Mouse (Mus musculus) CH12.LX (cell line): ENCODE measurements around the gene Rita1. TPM values are rescaled to one million over a fixed set of nuclear protein-coding genes. Genes with fewer than 3 reads are reported as not detected.

Experiments
- DNase-seq: peaks from one replicate; pipeline ENCODE4 v3.0.0-alpha.2; 2013; ENCODE audit errors: extremely low read depth
- H3K27ac ChIP-seq: 2 replicates; pipeline ENCODE4 v1.5.1; 2012; ENCODE audit warnings: low read depth, mild to moderate bottlenecking, control low read depth, moderate library complexity; ENCODE audit not compliant: insufficient read depth
- H3K27me3 ChIP-seq: replicated peaks from 2 replicates; pipeline ENCODE3; 2012; ENCODE audit warnings: inconsistent platforms
- H3K36me3 ChIP-seq, 2 experiments: replicated peaks in 1 of 2; 2 replicates each; pipeline versions ENCODE3 to v1.6.1; 2012; ENCODE audit warnings: inconsistent platforms in 1 of 2, low read length in 1 of 2, mild to moderate bottlenecking in 1 of 2, mixed read lengths in 1 of 2, moderate library complexity in 1 of 2; ENCODE audit not compliant: control insufficient read depth in 1 of 2, insufficient read depth in 1 of 2
- H3K4me1 ChIP-seq, 2 experiments: 2 replicates each; pipeline ENCODE4 v1.6.1; 2012; ENCODE audit warnings: inconsistent platforms in 1 of 2, moderate library complexity in 1 of 2; ENCODE audit not compliant: insufficient read depth in 2 of 2, control insufficient read depth in 1 of 2
- H3K4me2 ChIP-seq: 2 replicates; pipeline ENCODE4 v1.6.1; 2012; ENCODE audit warnings: low read depth, mild to moderate bottlenecking, control low read depth; ENCODE audit not compliant: poor library complexity, insufficient read depth, severe bottlenecking
- H3K4me3 ChIP-seq, 3 experiments: fragments of 150-350 bp in 1 of 3; sonication (generic) in 1 of 3; replicated peaks in 1 of 3; 2 replicates each; pipeline versions ENCODE3 to v1.5.1; 2011 to 2012; ENCODE audit warnings: low read depth in 2 of 3, low read length in 2 of 3, mild to moderate bottlenecking in 2 of 3, moderate library complexity in 2 of 3, control low read depth in 1 of 3, improper control_type of control experiment in 1 of 3, inconsistent platforms in 1 of 3, mixed read lengths in 1 of 3; ENCODE audit not compliant: poor library complexity in 1 of 3
- H3K79me2 ChIP-seq: replicated peaks from 2 replicates; pipeline ENCODE4 v1.6.1; 2012; ENCODE audit warnings: mild to moderate bottlenecking, moderate library complexity; ENCODE audit not compliant: control insufficient read depth, poor library complexity, insufficient read depth, severe bottlenecking; ENCODE audit errors: extremely low read depth
- H3K9ac ChIP-seq: 2 replicates; pipeline ENCODE4 v1.6.1; 2012; ENCODE audit warnings: low read depth, mild to moderate bottlenecking, control low read depth, moderate library complexity; ENCODE audit not compliant: insufficient read depth
- H3K9me3 ChIP-seq: replicated peaks from 2 replicates; pipeline ENCODE3; 2012; ENCODE audit warnings: low read length, inconsistent platforms, mixed read lengths
- BHLHE40 ChIP-seq: IDR thresholded peaks from 2 replicates; pipeline ENCODE4 v1.6.1; 2011; ENCODE audit warnings: mild to moderate bottlenecking, low read depth, low read length, improper control_type of control experiment
- CTCF ChIP-seq, 2 experiments: IDR thresholded peaks in 1 of 2; conservative IDR thresholded peaks in 1 of 2; 2 replicates each; pipeline ENCODE4 v1.5.1; 2011 to 2012; ENCODE audit warnings: low read depth in 2 of 2, low read length in 2 of 2, improper control_type of control experiment in 1 of 2, inconsistent platforms in 1 of 2, mild to moderate bottlenecking in 1 of 2, moderate library complexity in 1 of 2
- E2F4 ChIP-seq: IDR thresholded peaks from 2 replicates; pipeline ENCODE4 v1.6.1; 2011; ENCODE audit warnings: low read depth, low read length, improper control_type of control experiment; ENCODE audit not compliant: insufficient replicate concordance
- ELF1 ChIP-seq: IDR thresholded peaks from 2 replicates; pipeline ENCODE4 v1.6.1; 2014; ENCODE audit warnings: low read depth, mild to moderate bottlenecking, inconsistent platforms, low read length, improper control_type of control experiment
- EP300 ChIP-seq: IDR thresholded peaks from 2 replicates; pipeline ENCODE4 v1.6.1; 2011; ENCODE audit warnings: low read length, improper control_type of control experiment
- GABPA ChIP-seq: IDR thresholded peaks from 2 replicates; pipeline ENCODE4 v1.6.1; 2012; ENCODE audit warnings: low read depth, low read length, improper control_type of control experiment, inconsistent platforms; ENCODE audit not compliant: insufficient replicate concordance
- IRF4 ChIP-seq: IDR thresholded peaks from 2 replicates; pipeline ENCODE4 v1.6.1; 2014; ENCODE audit warnings: low read depth, mild to moderate bottlenecking, inconsistent platforms, low read length, improper control_type of control experiment
- JUND ChIP-seq: conservative IDR thresholded peaks from 2 replicates; pipeline ENCODE4 v1.6.1; 2011; ENCODE audit warnings: low read depth, low read length, improper control_type of control experiment
- MAFK ChIP-seq: IDR thresholded peaks from 2 replicates; pipeline ENCODE4 v1.6.1; 2011; ENCODE audit warnings: low read length, improper control_type of control experiment; ENCODE audit not compliant: insufficient replicate concordance
- MAX ChIP-seq: IDR thresholded peaks from 2 replicates; pipeline ENCODE4 v1.6.1; 2011; ENCODE audit warnings: low read length, improper control_type of control experiment
- MEF2A ChIP-seq: IDR thresholded peaks from 2 replicates; pipeline ENCODE4 v1.6.1; 2014; ENCODE audit warnings: low read depth, mild to moderate bottlenecking, inconsistent platforms, low read length, improper control_type of control experiment, borderline replicate concordance
- MYC ChIP-seq: IDR thresholded peaks from 2 replicates; pipeline ENCODE4 v1.6.1; 2011; ENCODE audit warnings: low read depth, mild to moderate bottlenecking, improper control_type of control experiment, low read length
- NRF1 ChIP-seq: IDR thresholded peaks from 2 replicates; pipeline ENCODE4 v1.6.1; 2014; ENCODE audit warnings: low read depth, mild to moderate bottlenecking, inconsistent platforms, low read length, improper control_type of control experiment, moderate library complexity
- POLR2A ChIP-seq: IDR thresholded peaks from 2 replicates; pipeline ENCODE4 v1.6.1; 2011; ENCODE audit warnings: low read depth, mild to moderate bottlenecking, improper control_type of control experiment, low read length
- POLR2AphosphoS2 ChIP-seq: IDR thresholded peaks from 2 replicates; pipeline ENCODE4 v1.6.1; 2011; ENCODE audit warnings: low read depth, low read length, improper control_type of control experiment
- RAD21 ChIP-seq: IDR thresholded peaks from 2 replicates; pipeline ENCODE4 v1.6.1; 2011; ENCODE audit warnings: low read depth, mild to moderate bottlenecking, low read length, improper control_type of control experiment, moderate library complexity
- RCOR1 ChIP-seq: conservative IDR thresholded peaks from 2 replicates; pipeline ENCODE4 v1.6.1; 2012; ENCODE audit warnings: low read depth, mild to moderate bottlenecking, inconsistent platforms, low read length, improper control_type of control experiment
- SIN3A ChIP-seq: IDR thresholded peaks from 2 replicates; pipeline ENCODE4 v1.6.1; 2012; ENCODE audit warnings: low read length, improper control_type of control experiment, inconsistent platforms
- TBP ChIP-seq: conservative IDR thresholded peaks from 2 replicates; pipeline ENCODE4 v1.6.1; 2011; ENCODE audit warnings: low read depth, low read length, improper control_type of control experiment
- UBTF ChIP-seq: IDR thresholded peaks from 2 replicates; pipeline ENCODE4 v1.6.1; 2012; ENCODE audit warnings: low read depth, mild to moderate bottlenecking, inconsistent platforms, low read length, improper control_type of control experiment, moderate library complexity
- USF1 ChIP-seq: IDR thresholded peaks from 2 replicates; pipeline ENCODE4 v1.6.1; 2014; ENCODE audit warnings: low read depth, mild to moderate bottlenecking, inconsistent platforms, low read length, improper control_type of control experiment
- USF2 ChIP-seq: conservative IDR thresholded peaks from 2 replicates; pipeline ENCODE4 v1.6.1; 2011; ENCODE audit warnings: low read depth, low read length, improper control_type of control experiment
- ZC3H11A ChIP-seq: IDR thresholded peaks from 2 replicates; pipeline ENCODE4 v1.6.1; 2012; ENCODE audit warnings: low read depth, mild to moderate bottlenecking, inconsistent platforms, low read length, improper control_type of control experiment
- ZNF384 ChIP-seq: IDR thresholded peaks from 2 replicates; pipeline ENCODE4 v1.6.1; 2012; ENCODE audit warnings: low read depth, low read length, improper control_type of control experiment, inconsistent platforms
- dilution Hi-C: fragments of 300-500 bp; cut with MboI; formaldehyde crosslinking; loops from 2 replicates; pipeline ENCODE4 v1.14.3; 2020; ENCODE audit warnings: low sequenced_read_pairs; ENCODE audit not compliant: extremely low pct_unique_long_range_greater_than_20kb, extremely low pct_ligation_motif_present
- in situ Hi-C: fragments of 300-500 bp; cut with MboI; formaldehyde crosslinking; loops from 3 replicates; pipeline ENCODE4 v1.14.3; 2019; ENCODE audit warnings: low sequenced_read_pairs, low pct_ligation_motif_present, low pct_unique_long_range_greater_than_20kb, mixed read lengths
- polyA plus RNA-seq: library from polyadenylated mRNA; unstranded; fragments of >175 nt; gene quantifications from 2 replicates; pipeline ENCODE4 v1.2.1, GENCODE M21; 2012; ENCODE audit warnings: low read depth; ENCODE audit not compliant: insufficient read length
- total RNA-seq, 2 experiments: library from RNA; depleted of rRNA; stranded (reverse); fragments of 300-350 nt in 1 of 2; fragments of >200 nt in 1 of 2; gene quantifications; 2 replicates each; pipeline ENCODE4 v1.2.3; 2012 to 2014

The Rita1 gene
- total and polyA plus RNA-seq, 3 experiments, result 6.3 to 10.2 (median 7.3) TPM

DNA sequence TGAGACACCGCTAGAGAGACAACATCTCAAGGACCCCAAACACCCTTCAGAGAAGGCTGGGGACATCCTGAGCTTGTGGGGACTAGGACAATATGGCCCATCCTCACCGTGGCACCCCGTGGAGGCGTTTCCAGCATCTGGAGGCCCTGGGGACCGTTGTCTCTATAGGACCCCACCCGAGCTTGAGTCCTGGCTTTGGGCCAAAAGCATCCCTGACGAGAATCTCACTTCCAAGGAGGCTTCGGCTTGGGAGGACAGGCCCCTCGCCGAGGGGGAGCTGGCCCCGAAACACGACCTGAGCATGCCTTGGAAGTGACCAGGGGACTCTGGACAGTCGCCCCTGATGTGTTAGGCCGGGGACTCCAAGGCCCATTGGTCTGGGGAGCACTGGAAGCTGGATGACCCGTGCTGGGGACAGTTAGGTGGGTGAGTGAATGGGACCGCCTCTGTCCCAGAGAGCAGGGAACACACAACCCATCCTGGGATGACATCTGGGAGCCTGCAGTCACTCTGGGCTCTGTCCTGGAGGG, 3.1 kb downstream of the Rita1 start:
- H3K4me2 ChIP-seq, result no peak overlapping the region
- H3K27me3 ChIP-seq, result no peaks in the 10 kb centered on the region
- no peak overlapping the region for H3K27ac ChIP-seq
- in situ Hi-C loops (loop anchor here (5.0 to 25.0 kb wide), 3 partner anchors 92 to 472 kb away; no protein-coding TSS in a partner anchor), dilution Hi-C loops (no loop called here)
- peaks cover 0 to 39% of the 10 kb centered on the region in 2 experiments for H3K36me3 ChIP-seq
- no peak for DNase-seq
- H3K79me2 ChIP-seq, result peaks cover 9% of the 10 kb centered on the region
- H3K9me3 ChIP-seq, result no peaks in the 10 kb centered on the region
- TF ChIP-seq E2F4 (no peak), POLR2A (no peak), ZC3H11A (no peak), SIN3A (no peak), ZNF384 (no peak), GABPA (no peak), USF1 (no peak), MYC (no peak), BHLHE40 (no peak)
- H3K9ac ChIP-seq, result no peak overlapping the region
- peaks cover 3 to 23% of the 10 kb centered on the region in 2 experiments; a peak in 3 of 4 replicates for H3K4me1 ChIP-seq
- H3K4me3 ChIP-seq, result no peak overlapping the region

DNA sequence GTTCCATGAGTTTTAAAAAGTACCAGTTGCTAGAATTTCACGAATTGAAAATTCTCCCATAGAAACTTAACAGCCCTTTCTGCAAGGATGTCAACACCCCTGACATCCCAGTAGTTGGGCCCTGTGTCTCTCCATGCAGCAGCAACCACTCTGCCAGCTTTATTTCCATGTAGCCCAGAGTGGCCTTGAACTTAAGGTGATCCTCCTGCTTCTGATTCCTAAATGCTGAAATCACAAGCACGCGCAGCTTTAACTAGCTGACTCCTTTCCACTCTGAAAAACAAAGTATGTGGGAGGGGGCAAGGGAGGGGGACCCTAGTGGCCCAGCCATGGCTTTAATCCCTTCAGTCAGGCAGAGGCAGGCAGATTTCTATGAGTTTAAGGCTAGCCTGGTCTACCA, 5.1 kb downstream of the Rita1 start:
- Histone ChIP-seq H3K36me3 (peaks cover 0 to 39% of the 10 kb centered on the region in 2 experiments), H3K4me1 (peaks cover 3 to 23% of the 10 kb centered on the region in 2 experiments; a peak in 3 of 4 replicates), H3K79me2 (no peaks in the 10 kb centered on the region), H3K27ac (no peak overlapping the region), H3K27me3 (no peaks in the 10 kb centered on the region), H3K9me3 (no peaks in the 10 kb centered on the region), H3K9ac (no peak overlapping the region), H3K4me3 (no peak overlapping the region), H3K4me2 (no peak overlapping the region)
- DNase-seq, result no peak
- dilution Hi-C loops (no loop called here), in situ Hi-C loops (loop anchor here (5.0 to 25.0 kb wide), 3 partner anchors 90 to 470 kb away; no protein-coding TSS in a partner anchor)
- TF ChIP-seq USF2, result no peak
- TF ChIP-seq BHLHE40, result no peak
- no peak for TF ChIP-seq CTCF (conservative IDR thresholded peaks at IDR 0.05 in 1 of 2, IDR thresholded peaks at IDR 0.05 in 1 of 2; ENCODE audit: low read depth in 2 of 2, low read length in 2 of 2)
- no peak for TF ChIP-seq MAFK
- no peak for TF ChIP-seq JUND
- TF ChIP-seq SIN3A, result no peak
- no peak for TF ChIP-seq RCOR1
- TF ChIP-seq ELF1, result no peak
- TF ChIP-seq MAX, result no peak
- TF ChIP-seq USF1, result no peak
- no peak for TF ChIP-seq POLR2AphosphoS2
- no peak for TF ChIP-seq UBTF
- no peak for TF ChIP-seq RAD21
- no peak for TF ChIP-seq IRF4
- no peak for TF ChIP-seq EP300
- no peak for TF ChIP-seq MYC
- TF ChIP-seq MEF2A, result no peak
- no peak for TF ChIP-seq ZNF384
- no peak for TF ChIP-seq TBP
- TF ChIP-seq NRF1, result no peak
